In genomic region chr15:101047194-101047555, GRCm38 (mm10) we compare ENCODE assay signal across 8 mouse cellular contexts. TPM values are rescaled to one million over a fixed set of nuclear protein-coding genes. Genes with fewer than 3 reads are reported as not detected.
DNase-seq lines count a peak whose midpoint lies in the region; ATAC-seq lines count a peak whose summit lies in the region.

TSS of gene Gm47841 (minus strand) at chr15:101047397.

- peaks cover 17% of the 10 kb centered on the region for H3K4me1 ChIP-seq in embryonic facial prominence, embryonic 15.5 days
- H3K4me1 ChIP-seq in hindbrain, embryonic 15.5 days (replicated peaks) = peaks cover 24% of the 10 kb centered on the region
- peaks cover 22% of the 10 kb centered on the region for H3K4me1 ChIP-seq in midbrain, embryonic 11.5 days (ENCODE audit: control insufficient read depth, insufficient read depth, low read length)

- peaks cover 72% of the 10 kb centered on the region for H3K27me3 ChIP-seq in embryonic facial prominence, embryonic 15.5 days
- H3K27me3 ChIP-seq in hindbrain, embryonic 15.5 days = peaks cover 58% of the 10 kb centered on the region
- peaks cover 38% of the 10 kb centered on the region for H3K27me3 ChIP-seq in midbrain, embryonic 11.5 days (ENCODE audit: control insufficient read depth, insufficient read depth, low read length)

- H3K9ac ChIP-seq in embryonic facial prominence, embryonic 15.5 days = peak within 1 kb of the TSS; percentile 24
- peak within 1 kb of the TSS; percentile 52 for H3K9ac ChIP-seq in hindbrain, embryonic 15.5 days
- peak within 1 kb of the TSS; percentile 63 for H3K9ac ChIP-seq in midbrain, embryonic 11.5 days (ENCODE audit: low read length)

- H3K4me2 ChIP-seq in embryonic facial prominence, embryonic 15.5 days (replicated peaks) = peak within 1 kb of the TSS; percentile 100
- H3K4me2 ChIP-seq in hindbrain, embryonic 15.5 days = peak within 1 kb of the TSS; percentile 81
- peak within 1 kb of the TSS; percentile 96 for H3K4me2 ChIP-seq in midbrain, embryonic 11.5 days

- H3K4me3 ChIP-seq in embryonic facial prominence, embryonic 15.5 days (replicated peaks) = peak within 1 kb of the TSS; percentile 52
- H3K4me3 ChIP-seq in hindbrain, embryonic 15.5 days = peak within 1 kb of the TSS; percentile 42
- peak within 1 kb of the TSS; percentile 48 for H3K4me3 ChIP-seq in midbrain, embryonic 11.5 days (ENCODE audit: low read depth, low read length)

- WGBS in embryonic facial prominence, embryonic 15.5 days = 3% methylated on average over 22 of the region's 23 CpGs
- 3% methylated on average over 23 of the region's 23 CpGs for WGBS in hindbrain, embryonic 15.5 days
- 1% methylated on average over 22 of the region's 23 CpGs for WGBS in midbrain, embryonic 11.5 days

- no peaks in the 10 kb centered on the region for H3K9me3 ChIP-seq in embryonic facial prominence, embryonic 15.5 days (replicated peaks)
- H3K9me3 ChIP-seq in hindbrain, embryonic 15.5 days = no peaks in the 10 kb centered on the region
- H3K9me3 ChIP-seq in midbrain, embryonic 11.5 days (ENCODE audit: control insufficient read depth, low read length) = no peaks in the 10 kb centered on the region

- H3K36me3 ChIP-seq in embryonic facial prominence, embryonic 15.5 days = 0 out of 2 replicates have a peak, but pooled peaks cover 4% of the 10 kb centered on the region
- H3K36me3 ChIP-seq in hindbrain, embryonic 15.5 days = no peaks in the 10 kb centered on the region
- H3K36me3 ChIP-seq in midbrain, embryonic 11.5 days (ENCODE audit: control insufficient read depth, insufficient read depth, low read length) = no peaks in the 10 kb centered on the region; the same call in 1 of the 2 replicates

- no peak within 1 kb of the TSS for H3K27ac ChIP-seq in embryonic facial prominence, embryonic 15.5 days (replicated peaks)
- H3K27ac ChIP-seq in hindbrain, embryonic 15.5 days (replicated peaks) = no peak within 1 kb of the TSS
- H3K27ac ChIP-seq in midbrain, embryonic 11.5 days (ENCODE audit: low read depth, low read length) = no peak within 1 kb of the TSS; the same call in 1 of the 2 replicates

- no peak for ATAC-seq in embryonic facial prominence, embryonic 15.5 days (ENCODE audit: insufficient number of reproducible peaks, low FRiP score, low TSS enrichment, low read depth)
- peak; percentile 10; the same call in 1 of the 2 replicates for ATAC-seq in hindbrain, embryonic 15.5 days (ENCODE audit: low FRiP score, low read depth)
- no peak for ATAC-seq in midbrain, embryonic 11.5 days (ENCODE audit: low FRiP score)
- ATAC-seq in frontal cortex, adult (ENCODE audit: low TSS enrichment) = no peak

- DNase-seq in heart, adult 11 months = peak; percentile 94
- no peak for DNase-seq in heart, adult 8-10 months (ENCODE audit: low spot score)
- DNase-seq in midbrain, embryonic 11.5 days (ENCODE audit: low spot score, missing footprints) = no peak
- no peak for DNase-seq in layer of hippocampus, adult 11-12 months (ENCODE audit: low spot score)
- no peak for DNase-seq in cerebellum, adult 11-12 months

RNA-seq across cellular contexts. Expression of gene Gm47841, which starts in this region (rescaled TPM):
- under 1 TPM in 1 of 4 experiments, not detected in 3; 0.25 TPM for total RNA-seq in heart, adult 8-10 months (2022)
- not detected in 2 replicates for polyA plus RNA-seq in embryonic facial prominence, embryonic 15.5 days (2015; fragmentation: Nextera tagmentation; extraction: Ambion mirVana)
- not detected in 2 replicates for polyA plus RNA-seq in hindbrain, embryonic 15.5 days (2015; fragmentation: Nextera tagmentation; extraction: Ambion mirVana)
- not detected in 2 replicates for polyA plus RNA-seq in midbrain, embryonic 11.5 days (2014; fragmentation: Nextera tagmentation; extraction: Ambion mirVana)

Comparison
In these comparisons a context has a peak if more than half of its experiments do, and no peak if none do; other contexts are left out.
1. Peak in ATAC-seq, H3K4me3 ChIP-seq, H3K9ac ChIP-seq and H3K4me2 ChIP-seq in hindbrain, embryonic 15.5 days; RNA of the gene not detected or under 1 TPM.